Mouse (Mus musculus): ENCODE data around the gene Mcrs1. TPM values are rescaled to one million over a fixed set of nuclear protein-coding genes. Genes with fewer than 3 reads are reported as not detected.

Gene Mcrs1
- total and polyA plus RNA-seq, 3 experiments = 124 to 131 TPM; not detected in 1

GRCm38 (mm10) chr15:99195043-99195442 is 56.7 kb downstream of the Mcrs1 start:
- Histone ChIP-seq H3K79me2 (ENCODE audit: control insufficient read depth, insufficient read depth, low read length, poor library complexity) (no peaks in the 10 kb centered on the region), H3K4me1 (ENCODE audit: control insufficient read depth in 1 of 2, insufficient read depth in 2 of 2, low read length in 2 of 2) (no peaks in the 10 kb centered on the region), H3K9ac (ENCODE audit: control insufficient read depth, low read depth, low read length, poor library complexity, severe bottlenecking) (no peak overlapping the region), H3K36me3 (ENCODE audit: control insufficient read depth in 1 of 2, insufficient read depth in 2 of 2, low read length in 2 of 2) (no peaks in the 10 kb centered on the region), H3K27ac (ENCODE audit: control insufficient read depth, low read depth, low read length) (no peak overlapping the region), H3K9me3 (replicated peaks; ENCODE audit: insufficient read depth, low read length) (no peaks in the 10 kb centered on the region), H3K27me3 (ENCODE audit: control insufficient read depth in 1 of 2, insufficient read depth in 2 of 2, low read length in 2 of 2) (peaks cover 0 to 3% of the 10 kb centered on the region in 2 experiments; a peak in 2 of 4 replicates), H3K4me3 (ENCODE audit: control insufficient read depth in 1 of 2, insufficient read depth in 1 of 2, low read depth in 2 of 2, low read length in 2 of 2) (no peak overlapping the region)
- TF ChIP-seq BHLHE40 (IDR thresholded peaks at IDR 0.05; ENCODE audit: borderline replicate concordance, low read depth, low read length) = no peak
- TF ChIP-seq EP300 (IDR thresholded peaks at IDR 0.05; ENCODE audit: low read depth in 1 of 2, low read length in 2 of 2) = no peak
- TF ChIP-seq ZMIZ1 (IDR thresholded peaks at IDR 0.05; ENCODE audit: low read depth, low read length) = no peak
- TF ChIP-seq ETS1 (IDR thresholded peaks at IDR 0.05; ENCODE audit: low read depth, low read length) = no peak
- TF ChIP-seq USF2 (IDR thresholded peaks at IDR 0.05; ENCODE audit: borderline replicate concordance in 1 of 2, insufficient read depth in 1 of 2, low read depth in 1 of 2, low read length in 2 of 2) = no peak
- TF ChIP-seq ZNF384 (IDR thresholded peaks at IDR 0.05; ENCODE audit: low read depth, low read length) = no peak
- TF ChIP-seq CHD2 (IDR thresholded peaks at IDR 0.05; ENCODE audit: low read length) = no peak
- TF ChIP-seq MYC (IDR thresholded peaks at IDR 0.05; ENCODE audit: low read depth, low read length) = no peak
- TF ChIP-seq NRF1 (IDR thresholded peaks at IDR 0.05; ENCODE audit: insufficient read depth, low read depth, low read length, poor library complexity, severe bottlenecking) = no peak
- no peak for TF ChIP-seq SIN3A (IDR thresholded peaks at IDR 0.05; ENCODE audit: low read length)
- TF ChIP-seq ZKSCAN1 (IDR thresholded peaks at IDR 0.05; ENCODE audit: low read depth, low read length) = no peak
- TF ChIP-seq ZC3H11A (IDR thresholded peaks at IDR 0.05; ENCODE audit: low read depth, low read length) = no peak
- no peak for DNase-seq (ENCODE audit: low read depth, low spot score)

DNA sequence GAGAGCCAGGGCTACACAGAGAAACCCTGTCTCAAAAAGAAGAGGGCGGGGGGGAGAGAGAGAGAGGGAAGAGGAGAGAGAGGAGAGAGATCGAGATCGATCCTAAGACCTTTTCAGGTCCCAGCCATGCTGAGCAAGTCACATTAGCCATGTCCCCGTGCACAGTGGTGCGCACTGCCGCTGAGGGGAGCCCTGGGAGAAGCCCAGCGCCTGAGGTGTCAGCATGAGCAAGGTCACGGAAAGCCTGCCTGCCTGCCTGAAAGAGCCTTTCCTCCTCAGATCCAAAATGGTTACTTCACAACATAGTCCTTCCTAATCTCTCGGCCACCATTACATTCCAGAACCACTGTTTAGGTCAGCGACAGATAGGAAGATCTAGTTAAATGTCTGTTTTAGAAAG is 57.4 kb downstream of the Mcrs1 start:
- H3K79me2 ChIP-seq (ENCODE audit: control insufficient read depth, insufficient read depth, low read length, poor library complexity) = no peaks in the 10 kb centered on the region
- no peak overlapping the region for H3K4me3 ChIP-seq (ENCODE audit: control insufficient read depth in 1 of 2, insufficient read depth in 1 of 2, low read depth in 2 of 2, low read length in 2 of 2)
- no peaks in the 10 kb centered on the region for H3K36me3 ChIP-seq (ENCODE audit: control insufficient read depth in 1 of 2, insufficient read depth in 2 of 2, low read length in 2 of 2)

More for the DNA sequence above, 57.4 kb downstream of the Mcrs1 start:
- Histone ChIP-seq H3K9ac (ENCODE audit: control insufficient read depth, low read depth, low read length, poor library complexity, severe bottlenecking) (no peak overlapping the region), H3K9me3 (replicated peaks; ENCODE audit: insufficient read depth, low read length) (no peaks in the 10 kb centered on the region), H3K27ac (ENCODE audit: control insufficient read depth, low read depth, low read length) (no peak overlapping the region), H3K4me1 (ENCODE audit: control insufficient read depth in 1 of 2, insufficient read depth in 2 of 2, low read length in 2 of 2) (no peaks in the 10 kb centered on the region), H3K27me3 (ENCODE audit: control insufficient read depth in 1 of 2, insufficient read depth in 2 of 2, low read length in 2 of 2) (peaks cover 0 to 3% of the 10 kb centered on the region in 2 experiments; a peak in 2 of 4 replicates)
- TF ChIP-seq MAFK (IDR thresholded peaks at IDR 0.05; ENCODE audit: borderline replicate concordance, low read depth, low read length) (no peak), SIN3A (IDR thresholded peaks at IDR 0.05; ENCODE audit: low read length) (no peak), POLR2AphosphoS5 (IDR thresholded peaks at IDR 0.05; ENCODE audit: borderline replicate concordance, low read depth, low read length) (no peak), POLR2A (IDR thresholded peaks at IDR 0.05; ENCODE audit: control insufficient read depth in 1 of 2, insufficient read depth in 1 of 2, low read depth in 1 of 2, low read length in 2 of 2, poor library complexity in 1 of 2) (no peak), HCFC1 (IDR thresholded peaks at IDR 0.05; ENCODE audit: low read depth, low read length) (no peak), RAD21 (IDR thresholded peaks at IDR 0.05; ENCODE audit: low read depth, low read length) (no peak), CTCF (IDR thresholded peaks at IDR 0.05 in 2 of 3, conservative IDR thresholded peaks at IDR 0.05 in 1 of 3; ENCODE audit: control insufficient read depth in 1 of 3, insufficient read depth in 1 of 3, low read depth in 2 of 3, low read length in 3 of 3, poor library complexity in 1 of 3, severe bottlenecking in 1 of 3) (no peak), CHD2 (IDR thresholded peaks at IDR 0.05; ENCODE audit: low read length) (no peak), SMC3 (IDR thresholded peaks at IDR 0.05; ENCODE audit: low read depth, low read length) (no peak), USF1 (IDR thresholded peaks at IDR 0.05; ENCODE audit: low read depth, low read length) (no peak), MAZ (IDR thresholded peaks at IDR 0.05; ENCODE audit: low read depth, low read length) (no peak), ZKSCAN1 (IDR thresholded peaks at IDR 0.05; ENCODE audit: low read depth, low read length) (no peak), UBTF (IDR thresholded peaks at IDR 0.05; ENCODE audit: borderline replicate concordance, insufficient read depth, low read depth, low read length) (no peak), ZC3H11A (IDR thresholded peaks at IDR 0.05; ENCODE audit: low read depth, low read length) (no peak), RCOR1 (IDR thresholded peaks at IDR 0.05; ENCODE audit: low read depth, low read length) (no peak), KAT2A (conservative IDR thresholded peaks at IDR 0.05; ENCODE audit: low read depth, low read length) (no peak), MYC (IDR thresholded peaks at IDR 0.05; ENCODE audit: low read depth, low read length) (no peak), POLR2AphosphoS2 (IDR thresholded peaks at IDR 0.05; ENCODE audit: low read length) (no peak), GATA1 (IDR thresholded peaks at IDR 0.05; ENCODE audit: low read depth, low read length) (no peak), CHD1 (IDR thresholded peaks at IDR 0.05; ENCODE audit: low read depth, low read length) (no peak)
- DNase-seq (ENCODE audit: low read depth, low spot score) = no peak

Data from MEL (cell line).